Mouse (Mus musculus): ENCODE data around the gene Ly6f.

- TF ChIP-seq CTCF (IDR thresholded peaks at IDR 0.05; ENCODE audit: extremely low read depth, insufficient read depth, low read length) (no peak), POLR2A (IDR thresholded peaks at IDR 0.05; ENCODE audit: extremely low read depth, insufficient read depth, low read length) (no peak)
These were observed 13.6 kb upstream of the Ly6f start for GRCm38 (mm10) chr15:75254671-75255070.

Data from cortical plate, adult 2 months (tissue).